In the genomic region with DNA sequence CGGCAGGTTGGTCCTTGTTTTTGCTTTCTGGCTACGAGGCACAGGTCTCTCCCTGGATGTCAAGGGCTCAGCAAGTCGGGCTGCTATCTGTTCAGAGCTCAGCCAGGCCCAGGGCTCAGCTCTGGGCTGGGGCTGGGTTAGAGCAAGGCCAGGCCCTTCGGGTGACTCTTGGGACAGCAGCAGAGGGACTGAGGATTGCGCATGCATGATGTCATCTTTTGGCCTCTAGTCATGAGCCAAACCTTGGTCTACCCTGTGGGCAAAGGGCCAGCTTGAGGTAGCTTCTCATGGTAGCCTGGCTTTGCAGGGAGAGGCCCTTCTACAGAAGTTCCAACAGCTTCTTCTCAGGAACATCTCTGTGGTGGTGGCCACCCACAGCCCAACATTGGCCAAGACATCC, we compare ENCODE assay signal across 19 mouse cellular contexts. TPM values are rescaled to one million over a fixed set of nuclear protein-coding genes. Genes with fewer than 3 reads are reported as not detected.
DNase-seq lines count a peak whose midpoint lies in the region; TF ChIP-seq lines count a peak whose summit lies in the region.
"Had no signal": no experiment of that assay in that cellular context is flagged by ENCODE, and none has a peak within 500 bp of the region (broad histone marks: within the 10 kb centered on the region; RNA-seq: fewer than 3 reads in every experiment).

No protein-coding gene starts in this region.

- intact Hi-C loops in heart, postnatal 36 days (cut with DNase I), result no loop called here

- no peaks in the 10 kb centered on the region for H3K9me3 ChIP-seq in hindbrain, embryonic 10.5 days
- H3K9me3 ChIP-seq: embryonic facial prominence, embryonic 15.5 days; heart, embryonic 13.5 days; limb, embryonic 10.5 days; midbrain, embryonic 15.5 days; neural tube, embryonic 15.5 days had no signal

- H3K4me3 ChIP-seq in kidney, adult 2 months (ENCODE audit: insufficient read depth, low read depth, low read length), result no peak overlapping the region
- H3K4me3 ChIP-seq in hindbrain, embryonic 10.5 days, result no peak overlapping the region
- H3K4me3 ChIP-seq: embryonic facial prominence, embryonic 15.5 days; heart, embryonic 13.5 days; limb, embryonic 10.5 days; midbrain, embryonic 15.5 days; neural tube, embryonic 15.5 days had no signal

- 85% methylated on average over 5 of the region's 5 CpGs for WGBS in kidney, adult 2 months
- 85% methylated on average over 5 of the region's 5 CpGs for WGBS in hindbrain, embryonic 10.5 days

- DNase-seq in heart, postnatal 4 days, result peak; percentile 5
- no peak for DNase-seq in heart, postnatal 36 days
- peak; percentile 7 for DNase-seq in urinary bladder, postnatal 10 days (ENCODE audit: low spot score)
- DNase-seq in urinary bladder, postnatal 14 days (ENCODE audit: low spot score), result no peak
- peak; percentile 83 for DNase-seq in adrenal gland, postnatal 14 days
- no peak for DNase-seq in kidney, adult 2 months
- DNase-seq in hindbrain, embryonic 10.5 days (ENCODE audit: low spot score), result no peak
- DNase-seq: cerebellum, adult 18-20 months; forebrain, postnatal 0 days; kidney, adult 11 months; lung, adult 2 months; right cerebral cortex, postnatal 14 days; thymus, postnatal 14 days had no signal

- TF ChIP-seq CTCF in kidney, adult 2 months (conservative IDR thresholded peaks at IDR 0.05; ENCODE audit: insufficient read depth, insufficient read length, low read depth, low read length), result no peak

- TF ChIP-seq POLR2A in kidney, adult 2 months (IDR thresholded peaks at IDR 0.05; ENCODE audit: low read depth, low read length), result no peak

- no peak overlapping the region for H3K27ac ChIP-seq in kidney, adult 2 months (ENCODE audit: insufficient read depth, low read depth, low read length)
- no peak overlapping the region for H3K27ac ChIP-seq in hindbrain, embryonic 10.5 days
- H3K27ac ChIP-seq: embryonic facial prominence, embryonic 15.5 days; heart, embryonic 13.5 days; limb, embryonic 10.5 days; midbrain, embryonic 15.5 days; neural tube, embryonic 15.5 days had no signal

- no peaks in the 10 kb centered on the region for H3K27me3 ChIP-seq in kidney, adult 2 months (replicated peaks; ENCODE audit: control insufficient read depth, insufficient read depth, low read length)
- no peaks in the 10 kb centered on the region for H3K27me3 ChIP-seq in hindbrain, embryonic 10.5 days (ENCODE audit: insufficient read depth, poor library complexity, severe bottlenecking)
- H3K27me3 ChIP-seq: embryonic facial prominence, embryonic 15.5 days; heart, embryonic 13.5 days; midbrain, embryonic 15.5 days; neural tube, embryonic 15.5 days had no signal

- no peaks in the 10 kb centered on the region for H3K36me3 ChIP-seq in kidney, adult 2 months (ENCODE audit: control insufficient read depth, insufficient read depth, low read length)
- no peaks in the 10 kb centered on the region for H3K36me3 ChIP-seq in hindbrain, embryonic 10.5 days
- H3K36me3 ChIP-seq: embryonic facial prominence, embryonic 15.5 days; heart, embryonic 13.5 days; limb, embryonic 10.5 days; midbrain, embryonic 15.5 days; neural tube, embryonic 15.5 days had no signal

- H3K4me1 ChIP-seq in kidney, adult 2 months (ENCODE audit: control insufficient read depth, insufficient read depth, low read length), result no peaks in the 10 kb centered on the region
- peaks cover 7% of the 10 kb centered on the region for H3K4me1 ChIP-seq in hindbrain, embryonic 10.5 days (replicated peaks)
- H3K4me1 ChIP-seq: embryonic facial prominence, embryonic 15.5 days; midbrain, embryonic 15.5 days; neural tube, embryonic 15.5 days had no signal

RNA-seq across cellular contexts. Expression of a gene that starts 3.7 kb away (rescaled TPM):
- total RNA-seq in heart, postnatal 4 days (2021), result 1 to 10 TPM; 3.4 to 4.1 TPM
- total RNA-seq in heart, postnatal 36 days (2021), result 1 to 10 TPM; 6.1 to 8.9 TPM
- 6.4 and 19.9 TPM in 2 replicates for total RNA-seq in adrenal gland, postnatal 14 days (2021)
- polyA plus RNA-seq in kidney, adult 2 months (2012; rRNA removed), result 19.6 and 23.7 TPM in 2 replicates
- polyA plus RNA-seq in hindbrain, embryonic 10.5 days (2016; fragmentation: Nextera tagmentation; extraction: Ambion mirVana), result 5.2 and 5.7 TPM in 2 replicates

RNA-seq across cellular contexts. Expression of a gene that starts 38.3 kb away (rescaled TPM):
- total RNA-seq in heart, postnatal 4 days (2021), result 10 to 100 TPM; 13.5 to 16.8 TPM
- 10 to 100 TPM; 14.1 to 20.2 TPM for total RNA-seq in heart, postnatal 36 days (2021)
- 7.2 and 9.6 TPM in 2 replicates for total RNA-seq in adrenal gland, postnatal 14 days (2021)
- polyA plus RNA-seq in kidney, adult 2 months (2012; rRNA removed), result 0.70 and 0.99 TPM in 2 replicates
- 0.16 and 0.37 TPM in 2 replicates for polyA plus RNA-seq in hindbrain, embryonic 10.5 days (2016; fragmentation: Nextera tagmentation; extraction: Ambion mirVana)
- total RNA-seq: megakaryocyte-erythroid progenitor cell, adult 5-6 weeks had no signal

RNA-seq across cellular contexts. Expression of a gene that starts 43.9 kb away (rescaled TPM):
- 10 to 100 TPM; 13.1 to 14.1 TPM for total RNA-seq in heart, postnatal 4 days (2021)
- 10 to 100 TPM in 1 of 2 experiments, 1 to 10 TPM in 1; 9.2 to 11.3 TPM for total RNA-seq in heart, postnatal 36 days (2021)
- 29.1 and 33.0 TPM in 2 replicates for total RNA-seq in adrenal gland, postnatal 14 days (2021)
- polyA plus RNA-seq in kidney, adult 2 months (2012; rRNA removed), result 63.4 and 75.3 TPM in 2 replicates
- polyA plus RNA-seq in hindbrain, embryonic 10.5 days (2016; fragmentation: Nextera tagmentation; extraction: Ambion mirVana), result 6.7 and 8.7 TPM in 2 replicates

RNA-seq across cellular contexts. Expression of a gene that starts 44.6 kb away (rescaled TPM):
- total RNA-seq in heart, postnatal 4 days (2021), result 1 to 10 TPM; 4.5 to 6.0 TPM
- 1 to 10 TPM; 1.6 to 2.9 TPM for total RNA-seq in heart, postnatal 36 days (2021)
- total RNA-seq in adrenal gland, postnatal 14 days (2021), result 3.4 and 5.6 TPM in 2 replicates
- 19.1 and 22.5 TPM in 2 replicates for polyA plus RNA-seq in kidney, adult 2 months (2012; rRNA removed)
- polyA plus RNA-seq in hindbrain, embryonic 10.5 days (2016; fragmentation: Nextera tagmentation; extraction: Ambion mirVana), result 15.5 and 17.2 TPM in 2 replicates

Comparison
In these comparisons a context has a peak if more than half of its experiments do, and no peak if none do; other contexts are left out.
1. DNase-seq: peak in heart, postnatal 4 days (single experiment), urinary bladder, postnatal 10 days (single experiment) and adrenal gland, postnatal 14 days (single experiment); none in heart, postnatal 36 days (0 of 2), urinary bladder, postnatal 14 days (single experiment), kidney, adult 2 months (single experiment) and hindbrain, embryonic 10.5 days (single experiment).